Mouse (Mus musculus) spleen, adult 2 months (tissue): ENCODE results near the gene Slc47a1.

Experiments
- CTCF ChIP-seq: fragments of 200-500 bp; IDR thresholded peaks from 2 replicates; pipeline ENCODE4 v1.5.1; 2011; ENCODE audit warnings: mild to moderate bottlenecking, inconsistent platforms; ENCODE audit not compliant: insufficient read depth, insufficient read length, insufficient replicate concordance; ENCODE audit errors: extremely low read depth
- POLR2A ChIP-seq: fragments of 200-500 bp; IDR thresholded peaks from 2 replicates; pipeline ENCODE4 v1.6.1; 2011; ENCODE audit warnings: low read depth, low read length, inconsistent platforms

GRCm38 (mm10) chr11:61355351-61355750 lies 22.8 kb downstream of the Slc47a1 start:
- TF ChIP-seq POLR2A (no peak), CTCF (no peak)
